Mouse (Mus musculus) hindbrain, embryonic 14.5 days (tissue): ENCODE results near the gene Tm4sf4. TPM values are rescaled to one million over a fixed set of nuclear protein-coding genes. Genes with fewer than 3 reads are reported as not detected.
A peak's percentile ranks its signal among the peaks of the same experiment; 100 is the strongest.

Source experiments
- ATAC-seq: fragments of 200-750 bp; cut with Nextera tagmentation; 2 replicates; pipeline ENCODE4 v1.8.0; 2017; ENCODE audit warnings: moderate number of reproducible peaks, mild to moderate bottlenecking, moderate TSS enrichment, moderate library complexity; ENCODE audit not compliant: low FRiP score
- DNase-seq: peaks from one replicate; pipeline ENCODE4 v3.0.0-alpha.2; 2015; ENCODE audit warnings: low spot score
- H3K27ac ChIP-seq: fragments of 300-500 bp; sonication (generic); 2 replicates; pipeline ENCODE4 v1.5.1; 2014; ENCODE audit warnings: mild to moderate bottlenecking, moderate library complexity
- H3K27me3 ChIP-seq: fragments of 300-500 bp; sonication (generic); 2 replicates; pipeline ENCODE4 v1.6.1; 2014; ENCODE audit warnings: mild to moderate bottlenecking, low read length, mixed read lengths; ENCODE audit not compliant: control insufficient read depth, insufficient read depth
- H3K36me3 ChIP-seq: fragments of 300-500 bp; sonication (generic); replicated peaks from 2 replicates; pipeline ENCODE4 v1.6.1; 2014; ENCODE audit not compliant: control insufficient read depth, insufficient read depth
- H3K4me1 ChIP-seq: fragments of 300-500 bp; sonication (generic); replicated peaks from 2 replicates; pipeline ENCODE4 v1.6.1; 2014; ENCODE audit warnings: antibody characterized with exemption, low read length, mixed read lengths; ENCODE audit not compliant: control insufficient read depth, insufficient read depth
- H3K4me2 ChIP-seq: fragments of 300-500 bp; sonication (generic); replicated peaks from 2 replicates; pipeline ENCODE4 v1.6.1; 2014; ENCODE audit warnings: mild to moderate bottlenecking, moderate library complexity
- H3K4me3 ChIP-seq: fragments of 300-500 bp; sonication (generic); replicated peaks from 2 replicates; pipeline ENCODE4 v1.5.1; 2014; ENCODE audit warnings: mild to moderate bottlenecking, low read length
- H3K9ac ChIP-seq: fragments of 300-500 bp; sonication (generic); 2 replicates; pipeline ENCODE4 v1.6.1; 2014
- H3K9me3 ChIP-seq: fragments of 300-500 bp; sonication (generic); 2 replicates; pipeline ENCODE4 v1.6.1; 2016; ENCODE audit warnings: low read length; ENCODE audit not compliant: control insufficient read depth
- WGBS: fragments of 180-500 bp; shearing (Covaris S2); extraction: QIAGEN DNeasy Blood & Tissue Kit; methylation state at CpG from one replicate; pipeline ENCODE4 v1.1.7; 2014; 5-methylcytosine and 5-hydroxymethylcytosine counted together
- polyA plus RNA-seq: library from polyadenylated mRNA; unstranded; fragments of >200 nt; fragmentation: Nextera tagmentation; extraction: Ambion mirVana; gene quantifications from 2 replicates; pipeline ENCODE4 v1.2.1, GENCODE M21; 2014

Tm4sf4 gene
- polyA plus RNA-seq, 1 experiment from 2014 or later = 0.76 TPM

DNA sequence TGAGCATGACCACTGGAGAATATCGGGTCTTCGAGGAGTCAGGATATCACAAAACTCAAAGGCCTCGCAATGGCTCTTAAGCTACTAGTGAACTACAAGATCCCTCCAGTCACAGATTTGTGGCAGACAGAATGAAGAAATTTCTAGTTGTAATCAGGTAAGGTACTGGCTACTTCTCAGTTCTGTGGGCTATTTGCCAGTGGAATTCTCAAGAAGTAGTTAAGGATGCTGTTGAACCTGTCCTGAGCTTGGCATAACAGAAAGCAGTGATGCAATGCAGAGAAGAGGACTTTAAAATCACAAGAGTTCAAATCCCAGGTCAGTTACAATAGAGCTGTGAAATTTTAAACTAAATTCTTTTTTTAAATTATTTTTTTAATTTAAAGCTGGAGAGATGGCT is 44.2 kb downstream of the Tm4sf4 start:
- Histone ChIP-seq H3K27me3 (no peaks in the 10 kb centered on the region), H3K4me2 (no peak overlapping the region), H3K9ac (no peak overlapping the region), H3K36me3 (no peaks in the 10 kb centered on the region), H3K27ac (no peak overlapping the region), H3K4me1 (peaks cover 16% of the 10 kb centered on the region), H3K9me3 (no peaks in the 10 kb centered on the region), H3K4me3 (no peak overlapping the region)
- WGBS = 99% methylated on average over 3 of the region's 3 CpGs
- ATAC-seq (no peak), DNase-seq (no peak)

DNA sequence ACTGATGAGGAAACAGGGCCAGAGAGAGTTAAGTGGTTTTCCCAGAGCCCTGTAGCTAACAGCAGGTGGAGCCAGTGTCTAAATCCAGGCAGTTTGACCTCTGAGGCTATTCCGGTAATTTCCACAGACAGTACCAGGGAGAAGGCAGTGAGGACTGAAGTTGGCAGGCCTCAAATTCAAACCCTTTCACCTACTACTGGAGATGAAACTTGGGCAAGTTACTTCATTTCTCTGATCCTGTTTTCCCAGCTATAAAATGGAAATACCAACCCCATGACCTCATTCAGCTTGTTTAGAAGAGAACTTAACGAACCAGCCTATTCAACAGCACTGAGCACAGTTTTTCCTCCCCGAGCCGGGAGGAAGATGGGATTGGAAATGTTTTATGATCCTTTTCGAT is 45.2 kb downstream of the Tm4sf4 start:
- Histone ChIP-seq H3K36me3 (no peaks in the 10 kb centered on the region), H3K4me3 (no peak overlapping the region), H3K4me1 (peaks cover 16% of the 10 kb centered on the region), H3K9me3 (no peaks in the 10 kb centered on the region), H3K27ac (peak overlapping the region; percentile 64; the same call in 1 of the 2 replicates), H3K9ac (0 out of 2 replicates have a peak overlapping the region, but pooled peaks have one; percentile 28), H3K4me2 (no peak overlapping the region), H3K27me3 (no peaks in the 10 kb centered on the region)
- peak; percentile 40 for DNase-seq
- no peak for ATAC-seq
- 17% methylated on average over 5 of the region's 5 CpGs for WGBS

- Histone ChIP-seq H3K4me2 (peak overlapping the region; percentile 48), H3K36me3 (no peaks in the 10 kb centered on the region), H3K4me1 (peaks cover 16% of the 10 kb centered on the region), H3K27ac (peak overlapping the region; percentile 64), H3K4me3 (peak overlapping the region; percentile 22), H3K27me3 (no peaks in the 10 kb centered on the region), H3K9me3 (no peaks in the 10 kb centered on the region), H3K9ac (peak overlapping the region; percentile 28; the same call in 1 of the 2 replicates)
- DNase-seq (peak; percentile 36), ATAC-seq (peak; percentile 70)
- WGBS = 3% methylated on average over 15 of the region's 15 CpGs
Measured at GRCm38 (mm10) chr3:57470981-57471601, 46.0 kb downstream of the Tm4sf4 start.

GRCm38 (mm10) chr3:57472407-57472806 is 47.3 kb downstream of the Tm4sf4 start:
- Histone ChIP-seq H3K27me3 (no peaks in the 10 kb centered on the region), H3K9me3 (no peaks in the 10 kb centered on the region), H3K4me3 (no peak overlapping the region), H3K27ac (no peak overlapping the region), H3K9ac (no peak overlapping the region), H3K4me1 (peaks cover 16% of the 10 kb centered on the region), H3K36me3 (no peaks in the 10 kb centered on the region), H3K4me2 (no peak overlapping the region)
- ATAC-seq (peak; percentile 62; the same call in 1 of the 2 replicates), DNase-seq (no peak)
- WGBS = 32% methylated on average over 4 of the region's 4 CpGs

- no peak overlapping the region for H3K4me3 ChIP-seq
- H3K27me3 ChIP-seq = no peaks in the 10 kb centered on the region
- 84% methylated on average over 8 of the region's 8 CpGs for WGBS
- H3K27ac ChIP-seq = no peak overlapping the region
- H3K4me2 ChIP-seq = no peak overlapping the region
- no peaks in the 10 kb centered on the region for H3K36me3 ChIP-seq
- DNase-seq = no peak
- peaks cover 16% of the 10 kb centered on the region for H3K4me1 ChIP-seq
- no peak for ATAC-seq
- no peak overlapping the region for H3K9ac ChIP-seq
- H3K9me3 ChIP-seq = no peaks in the 10 kb centered on the region
Measured at GRCm38 (mm10) chr3:57474421-57474820, 49.3 kb downstream of the Tm4sf4 start.

GRCm38 (mm10) chr3:57480640-57481039 is 55.5 kb downstream of the Tm4sf4 start:
- Histone ChIP-seq H3K36me3 (no peaks in the 10 kb centered on the region), H3K27me3 (no peaks in the 10 kb centered on the region), H3K4me2 (no peak overlapping the region), H3K4me3 (no peak overlapping the region), H3K27ac (no peak overlapping the region), H3K4me1 (no peaks in the 10 kb centered on the region), H3K9me3 (no peaks in the 10 kb centered on the region), H3K9ac (no peak overlapping the region)
- ATAC-seq (no peak), DNase-seq (no peak)
- 76% methylated on average over 4 of the region's 4 CpGs for WGBS

DNA sequence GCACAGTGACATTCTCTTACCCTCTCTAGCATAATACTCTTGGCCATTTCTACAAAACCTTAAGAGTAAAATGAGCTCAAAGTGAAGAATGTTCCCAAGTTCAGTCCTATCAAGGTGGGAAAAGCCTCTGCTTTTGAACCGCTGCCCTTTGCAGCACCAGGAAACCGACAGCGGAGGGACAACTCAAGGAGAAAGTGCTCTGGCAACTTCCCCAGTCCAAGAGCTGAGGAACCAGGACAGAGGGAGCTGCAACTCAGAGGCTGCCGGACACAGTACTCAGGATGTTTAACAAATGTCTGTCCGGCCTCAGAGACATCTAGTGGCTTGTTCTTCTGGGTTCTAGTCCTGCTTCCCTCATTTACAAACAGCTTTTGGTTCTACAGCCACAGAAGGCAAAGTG is 56.9 kb downstream of the Tm4sf4 start:
- no peak overlapping the region for H3K9ac ChIP-seq
- H3K27ac ChIP-seq = no peak overlapping the region
- no peaks in the 10 kb centered on the region for H3K9me3 ChIP-seq
- DNase-seq (no peak), ATAC-seq (no peak)
- no peak overlapping the region for H3K4me2 ChIP-seq
- 90% methylated on average over 5 of the region's 5 CpGs for WGBS
- H3K4me3 ChIP-seq = no peak overlapping the region
- no peaks in the 10 kb centered on the region for H3K27me3 ChIP-seq
- no peaks in the 10 kb centered on the region for H3K4me1 ChIP-seq
- H3K36me3 ChIP-seq = no peaks in the 10 kb centered on the region

GRCm38 (mm10) chr3:57486068-57486467 is 61.0 kb downstream of the Tm4sf4 start:
- 89% methylated on average over 4 of the region's 4 CpGs for WGBS
- no peaks in the 10 kb centered on the region for H3K27me3 ChIP-seq
- no peak overlapping the region for H3K27ac ChIP-seq
- DNase-seq (no peak), ATAC-seq (no peak)
- H3K9me3 ChIP-seq = no peaks in the 10 kb centered on the region
- H3K4me3 ChIP-seq = no peak overlapping the region
- no peaks in the 10 kb centered on the region for H3K4me1 ChIP-seq
- H3K4me2 ChIP-seq = no peak overlapping the region
- H3K36me3 ChIP-seq = no peaks in the 10 kb centered on the region
- H3K9ac ChIP-seq = no peak overlapping the region

DNA sequence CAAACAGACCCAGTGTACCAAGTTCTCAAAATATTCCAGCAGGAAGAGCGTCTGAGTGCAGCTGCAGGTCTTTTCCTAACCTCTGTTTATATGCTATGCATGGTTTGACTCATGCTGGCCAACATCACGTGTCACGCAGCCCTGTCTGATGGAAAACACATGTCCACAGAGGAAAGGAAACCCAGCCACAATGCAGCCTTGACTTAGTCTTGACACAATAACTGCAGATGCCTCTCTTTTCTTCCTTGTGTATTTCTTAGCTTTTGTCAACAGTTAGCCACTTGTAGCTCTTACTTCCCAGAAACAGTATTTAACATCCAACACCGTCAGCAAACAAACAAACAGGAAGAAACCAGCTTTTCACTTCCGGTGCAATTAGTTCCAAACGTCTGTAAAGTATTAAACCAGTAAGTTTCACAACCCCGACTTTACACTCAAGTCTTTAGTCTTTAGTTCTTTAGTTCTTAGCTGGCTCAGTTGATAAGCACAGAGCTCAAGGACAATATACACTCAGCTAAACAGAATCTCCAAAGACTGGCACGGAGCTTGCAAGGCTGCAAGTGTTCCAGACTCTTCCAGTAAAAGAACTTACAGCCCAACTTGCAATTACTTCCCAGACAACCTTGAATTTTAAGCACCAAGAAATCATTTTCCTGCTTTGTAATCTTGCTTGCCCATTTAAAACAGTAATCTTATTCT is 62.5 kb downstream of the Tm4sf4 start:
- Histone ChIP-seq H3K4me3 (no peak overlapping the region), H3K9me3 (no peaks in the 10 kb centered on the region), H3K4me1 (no peaks in the 10 kb centered on the region), H3K27me3 (no peaks in the 10 kb centered on the region), H3K4me2 (no peak overlapping the region), H3K27ac (no peak overlapping the region), H3K9ac (no peak overlapping the region), H3K36me3 (no peaks in the 10 kb centered on the region)
- WGBS = 89% methylated on average over 8 of the region's 8 CpGs
- DNase-seq (no peak), ATAC-seq (no peak)
